Mouse (Mus musculus) cerebellum, postnatal 10 days (tissue): ENCODE results near the gene Chd9.
A peak's percentile ranks its signal among the peaks of the same experiment; 100 is the strongest.

ENCODE experiments used
- DNase-seq, 2 experiments: peaks; one replicate each; pipeline ENCODE4 v3.0.0; 2021; ENCODE audit warnings: mixed read lengths in 2 of 2

Gene Chd9

GRCm38 (mm10) chr8:90978720-90979119, 150.6 kb downstream of the Chd9 start:
- no peak for DNase-seq

- DNase-seq: no peak
Measured at GRCm38 (mm10) chr8:90979295-90979694, 151.1 kb downstream of the Chd9 start.

- no peak for DNase-seq
Measured at GRCm38 (mm10) chr8:90982087-90982486, 153.9 kb downstream of the Chd9 start.

- peak; percentile 82 to 84 for DNase-seq
Measured at GRCm38 (mm10) chr8:91019726-91020125, 191.6 kb downstream of the Chd9 start.

- no peak for DNase-seq
Measured at GRCm38 (mm10) chr8:91034417-91034816, 206.3 kb downstream of the Chd9 start.

- no peak for DNase-seq
Measured at GRCm38 (mm10) chr8:91036905-91037304, 208.8 kb downstream of the Chd9 start.

- DNase-seq: no peak
Measured at GRCm38 (mm10) chr8:91038637-91039036, 210.5 kb downstream of the Chd9 start.

- DNase-seq: no peak
Measured at GRCm38 (mm10) chr8:91046370-91046769, 218.2 kb downstream of the Chd9 start.

- peak; percentile 91 to 93 for DNase-seq
Measured at GRCm38 (mm10) chr8:91051037-91051436, 222.9 kb downstream of the Chd9 start.

- DNase-seq: no peak
Measured at GRCm38 (mm10) chr8:91054418-91054817, 226.3 kb downstream of the Chd9 start.

- DNase-seq: peak in 1 of 2 experiments; percentile 29
Measured at GRCm38 (mm10) chr8:91056848-91057247, 228.7 kb downstream of the Chd9 start.

GRCm38 (mm10) chr8:91059086-91059578, 231.0 kb downstream of the Chd9 start:
- DNase-seq: peak; percentile 58 to 62

- no peak for DNase-seq
Measured at GRCm38 (mm10) chr8:91059884-91060510, 231.8 kb downstream of the Chd9 start.

GRCm38 (mm10) chr8:91060555-91061471, 232.7 kb downstream of the Chd9 start:
- DNase-seq: peak; percentile 13 to 27

GRCm38 (mm10) chr8:91065179-91065578, 237.0 kb downstream of the Chd9 start:
- DNase-seq: no peak

- DNase-seq: peak; percentile 39 to 42
Measured at GRCm38 (mm10) chr8:91069407-91069806, 241.3 kb downstream of the Chd9 start.

GRCm38 (mm10) chr8:91069834-91070233, 241.7 kb downstream of the Chd9 start, which contains the start of gene Rbl2:
Gene Rbl2, plus strand, starts transcription at chr8:91070057.
- DNase-seq: peak; percentile 95 to 97

GRCm38 (mm10) chr8:91070275-91070859, 242.2 kb downstream of the Chd9 start:
- DNase-seq: peak; percentile 75 to 78

- DNase-seq: no peak
Measured at GRCm38 (mm10) chr8:91077077-91077867, 249.1 kb downstream of the Chd9 start.

- no peak for DNase-seq
Measured at GRCm38 (mm10) chr8:91079678-91080077, 251.5 kb downstream of the Chd9 start.

GRCm38 (mm10) chr8:91081911-91082310, 253.8 kb downstream of the Chd9 start:
- no peak for DNase-seq

- no peak for DNase-seq
Measured at GRCm38 (mm10) chr8:91082428-91082827, 254.3 kb downstream of the Chd9 start.
